Mouse (Mus musculus) heart, embryonic 11.5 days (tissue): ENCODE results near the gene Ucma. TPM values are rescaled to one million over a fixed set of nuclear protein-coding genes. Genes with fewer than 3 reads are reported as not detected.

ENCODE experiments used
- ATAC-seq: fragments of 200-750 bp; cut with Nextera tagmentation; replicated peaks from 2 replicates; pipeline ENCODE4 v1.8.0; 2017; ENCODE audit warnings: moderate library complexity; ENCODE audit not compliant: insufficient number of reproducible peaks, low FRiP score, low TSS enrichment
- H3K27ac ChIP-seq: fragments of 300-500 bp; sonication (generic); 2 replicates; pipeline ENCODE4 v1.5.1; 2014; ENCODE audit warnings: mild to moderate bottlenecking, low read depth, low read length
- H3K27me3 ChIP-seq: fragments of 300-500 bp; sonication (generic); 2 replicates; pipeline ENCODE4 v1.6.1; 2014; ENCODE audit warnings: mild to moderate bottlenecking, low read length, mixed read lengths; ENCODE audit not compliant: control insufficient read depth, insufficient read depth
- H3K36me3 ChIP-seq: fragments of 300-500 bp; sonication (generic); 2 replicates; pipeline ENCODE4 v1.6.1; 2014; ENCODE audit warnings: mild to moderate bottlenecking, low read length, moderate library complexity, mixed read lengths; ENCODE audit not compliant: control insufficient read depth, insufficient read depth
- H3K4me1 ChIP-seq: fragments of 300-500 bp; sonication (generic); 2 replicates; pipeline ENCODE4 v1.6.1; 2014; ENCODE audit warnings: low read length; ENCODE audit not compliant: control insufficient read depth, insufficient read depth
- H3K4me2 ChIP-seq: fragments of 300-500 bp; sonication (generic); 2 replicates; pipeline ENCODE4 v1.6.1; 2014; ENCODE audit warnings: mild to moderate bottlenecking, moderate library complexity
- H3K4me3 ChIP-seq: fragments of 300-500 bp; sonication (generic); 2 replicates; pipeline ENCODE4 v1.5.1; 2014; ENCODE audit warnings: low read depth, low read length
- H3K9ac ChIP-seq: fragments of 300-500 bp; sonication (generic); 2 replicates; pipeline ENCODE4 v1.6.1; 2014; ENCODE audit warnings: mild to moderate bottlenecking, low read depth, low read length, moderate library complexity
- H3K9me3 ChIP-seq: fragments of 300-500 bp; sonication (generic); replicated peaks from 2 replicates; pipeline ENCODE4 v1.6.1; 2016; ENCODE audit warnings: low read length; ENCODE audit not compliant: control insufficient read depth
- WGBS: fragments of 180-500 bp; shearing (Covaris S2); extraction: QIAGEN DNeasy Blood & Tissue Kit; methylation state at CpG from one replicate; pipeline ENCODE4 v1.1.7; 2014; ENCODE audit not compliant: insufficient replicate concordance; 5-methylcytosine and 5-hydroxymethylcytosine counted together
- polyA plus RNA-seq: library from polyadenylated mRNA; unstranded; fragments of >200 nt; fragmentation: Nextera tagmentation; extraction: Ambion mirVana; gene quantifications from 2 replicates; pipeline ENCODE4 v1.2.1, GENCODE M21; 2014

The Ucma gene
- polyA plus RNA-seq, 1 experiment from 2014 or later, result not detected

DNA sequence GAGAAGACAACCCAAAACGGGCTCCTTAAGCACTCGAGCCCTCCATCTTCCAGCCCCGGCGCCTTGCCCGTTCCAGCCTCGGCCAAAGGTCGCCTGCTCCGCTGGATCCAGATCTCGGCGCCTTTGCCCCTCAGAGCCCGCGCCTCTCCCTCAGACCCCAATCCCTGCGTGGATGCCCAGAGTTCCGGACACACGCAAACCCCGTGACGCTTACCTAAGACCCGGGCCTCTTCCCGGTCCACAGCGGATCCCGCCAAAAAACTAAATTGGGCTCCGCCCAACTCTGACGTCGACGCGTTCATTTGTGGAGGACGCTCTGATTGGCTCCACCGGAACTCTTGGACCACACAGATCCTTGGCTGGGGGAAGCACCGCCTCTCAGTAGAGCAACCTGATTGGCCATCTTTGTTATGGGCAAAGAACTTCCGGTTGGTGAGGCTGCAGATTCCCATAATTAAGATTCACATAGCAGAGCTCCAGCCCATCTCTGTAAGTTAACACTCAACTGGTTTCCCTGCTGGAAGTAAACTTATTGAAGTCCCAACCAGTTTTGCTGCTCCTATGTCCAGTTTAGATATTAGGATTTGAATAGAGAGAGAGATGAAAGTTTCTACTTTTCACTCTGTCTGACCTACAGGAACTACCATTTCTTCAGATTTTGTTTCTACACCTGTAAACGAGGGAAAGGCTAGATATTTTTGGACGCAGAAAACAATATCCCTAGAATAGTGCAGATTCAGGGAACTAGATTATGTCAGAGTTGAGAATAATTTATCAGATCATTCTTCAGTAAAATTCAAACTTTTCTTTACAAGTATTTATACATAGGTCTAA lies 36.8 kb downstream of the Ucma start, which contains the start of gene Mcm10:
TSS of gene Mcm10 (minus strand) at position 301 of the 834 bp plus-strand sequence.
- Histone ChIP-seq H3K4me3 (peak within 1 kb of the TSS; percentile 57), H3K9me3 (no peaks in the 10 kb centered on the region), H3K27me3 (no peaks in the 10 kb centered on the region), H3K27ac (no peak within 1 kb of the TSS), H3K36me3 (peaks cover 10% of the 10 kb centered on the region), H3K4me2 (peak within 1 kb of the TSS; percentile 70), H3K9ac (peak within 1 kb of the TSS; percentile 63), H3K4me1 (peaks cover 8% of the 10 kb centered on the region; the same call in 1 of the 2 replicates)
- peak; percentile 100 for ATAC-seq
- 3% methylated on average over 32 of the region's 32 CpGs for WGBS

DNA sequence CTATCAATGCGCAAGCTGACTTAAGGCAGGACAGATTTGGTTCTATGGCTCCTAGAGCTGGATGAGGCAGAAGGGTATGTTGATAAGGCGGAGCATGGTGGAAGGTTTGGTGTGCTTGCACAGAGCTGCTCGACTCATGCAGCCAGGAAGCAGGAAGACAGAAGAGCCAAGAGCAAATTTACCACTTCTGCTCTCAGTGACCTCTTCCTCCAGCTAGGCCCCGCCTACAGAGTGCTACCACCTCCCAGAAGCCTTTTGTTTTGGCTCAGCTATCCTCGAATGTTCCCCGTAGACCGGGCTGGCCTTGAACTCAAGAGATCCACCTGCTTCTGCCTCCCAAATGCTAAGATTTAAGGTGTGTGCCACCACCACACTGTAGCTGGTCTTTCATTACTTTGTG lies 38.7 kb downstream of the Ucma start:
- no peak overlapping the region for H3K27ac ChIP-seq
- no peaks in the 10 kb centered on the region for H3K27me3 ChIP-seq
- WGBS, result 64% methylated on average over 7 of the region's 7 CpGs
- no peaks in the 10 kb centered on the region for H3K9me3 ChIP-seq
- peaks cover 8% of the 10 kb centered on the region; the same call in 1 of the 2 replicates for H3K4me1 ChIP-seq
- no peak overlapping the region for H3K4me2 ChIP-seq
- no peak for ATAC-seq
- no peaks in the 10 kb centered on the region for H3K36me3 ChIP-seq
- no peak overlapping the region for H3K9ac ChIP-seq
- no peak overlapping the region for H3K4me3 ChIP-seq

DNA sequence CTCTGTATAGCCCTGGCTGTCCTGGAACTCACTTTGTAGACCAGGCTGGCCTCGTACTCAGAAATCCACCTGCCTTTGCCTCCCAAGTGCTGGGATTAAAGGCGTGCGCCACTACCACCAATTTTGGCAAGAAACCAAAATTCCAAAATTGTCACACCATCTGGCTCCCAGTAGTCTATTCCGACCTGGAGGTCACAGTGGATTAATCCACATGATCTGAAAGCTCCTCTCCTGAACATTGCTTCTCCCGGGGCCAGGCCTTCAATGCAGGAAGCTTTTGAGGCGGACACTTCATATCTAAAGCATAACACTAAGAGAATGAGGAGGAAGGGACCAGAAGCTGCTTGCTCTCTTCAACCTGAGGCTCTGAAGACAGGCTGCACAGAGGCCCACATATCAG lies 39.6 kb downstream of the Ucma start:
- H3K27me3 ChIP-seq, result no peaks in the 10 kb centered on the region
- H3K9ac ChIP-seq, result no peak overlapping the region
- no peak for ATAC-seq
- H3K9me3 ChIP-seq, result no peaks in the 10 kb centered on the region
- H3K4me1 ChIP-seq, result peaks cover 8% of the 10 kb centered on the region; the same call in 1 of the 2 replicates
- no peaks in the 10 kb centered on the region for H3K36me3 ChIP-seq
- H3K4me3 ChIP-seq, result no peak overlapping the region
- H3K4me2 ChIP-seq, result no peak overlapping the region
- no peak overlapping the region for H3K27ac ChIP-seq
- 82% methylated on average over 6 of the region's 6 CpGs for WGBS

DNA sequence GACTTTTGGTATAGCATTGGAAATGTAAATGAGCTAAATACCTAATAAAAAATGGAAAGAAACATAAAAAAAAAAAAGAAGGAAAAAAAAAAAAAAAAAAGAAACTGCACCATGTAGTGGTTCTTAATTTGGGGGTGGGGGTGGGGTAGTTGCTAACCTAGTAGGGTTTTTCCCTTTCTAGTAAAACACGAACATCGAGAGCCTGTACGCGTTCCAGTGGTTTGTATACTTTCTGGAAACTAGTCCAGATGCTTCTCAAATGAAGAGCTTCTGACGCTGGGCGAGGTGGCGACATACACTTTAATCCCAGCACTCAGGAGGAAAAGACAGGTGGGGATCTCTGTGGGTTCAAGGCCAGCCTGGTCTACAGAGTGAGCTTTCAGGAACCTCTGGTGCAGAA lies 41.0 kb downstream of the Ucma start:
- Histone ChIP-seq H3K36me3 (no peaks in the 10 kb centered on the region), H3K9ac (no peak overlapping the region), H3K27ac (no peak overlapping the region), H3K4me2 (no peak overlapping the region), H3K4me3 (no peak overlapping the region), H3K9me3 (no peaks in the 10 kb centered on the region), H3K4me1 (peaks cover 1% of the 10 kb centered on the region; the same call in 1 of the 2 replicates), H3K27me3 (no peaks in the 10 kb centered on the region)
- no peak for ATAC-seq
- WGBS, result 88% methylated on average over 7 of the region's 7 CpGs

DNA sequence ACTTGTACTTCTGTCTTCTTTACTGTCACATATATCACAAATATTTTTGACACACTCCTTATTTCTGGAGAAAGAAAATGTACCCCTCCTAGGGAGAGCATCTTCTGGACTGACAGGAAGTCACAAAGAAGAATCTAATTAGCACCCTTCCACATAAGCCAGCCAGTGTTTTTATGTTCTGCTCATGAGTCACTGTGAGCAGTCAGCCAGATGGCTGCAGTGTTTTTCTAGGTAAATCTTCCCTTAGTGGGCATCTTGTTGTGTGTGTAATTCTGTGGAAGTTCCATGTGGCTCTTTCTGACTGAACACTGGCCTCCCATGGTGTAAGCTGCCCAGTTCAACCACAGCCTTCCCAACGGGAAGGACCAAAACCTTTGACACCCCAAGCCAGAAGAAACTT lies 43.8 kb downstream of the Ucma start:
- H3K4me1 ChIP-seq, result 0 out of 2 replicates have a peak, but pooled peaks cover 2% of the 10 kb centered on the region
- no peak overlapping the region for H3K4me2 ChIP-seq
- no peak overlapping the region for H3K27ac ChIP-seq
- no peaks in the 10 kb centered on the region for H3K9me3 ChIP-seq
- H3K9ac ChIP-seq, result no peak overlapping the region
- no peak overlapping the region for H3K4me3 ChIP-seq
- H3K27me3 ChIP-seq, result no peaks in the 10 kb centered on the region
- WGBS, result 68% methylated on average over 1 of the region's 1 CpGs
- ATAC-seq, result no peak
- no peaks in the 10 kb centered on the region for H3K36me3 ChIP-seq

DNA sequence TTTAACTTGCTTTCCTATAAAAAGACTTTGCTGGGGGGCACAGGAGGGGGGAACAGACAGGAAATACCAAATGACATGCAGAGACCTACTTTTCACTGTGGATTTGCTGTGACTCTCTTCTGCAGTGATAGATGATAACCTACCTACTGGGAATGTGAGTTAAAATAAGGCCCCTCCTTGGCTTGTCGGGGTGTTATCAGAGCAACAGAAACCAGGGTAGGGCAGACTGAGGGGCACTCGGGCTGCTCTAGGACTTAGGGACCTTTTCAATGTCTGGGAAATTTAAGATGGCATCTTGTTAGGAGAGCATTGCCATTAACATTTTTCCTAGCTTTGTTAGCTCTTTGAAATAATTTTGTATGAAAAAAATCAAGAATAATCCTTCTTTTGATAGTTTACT lies 47.4 kb downstream of the Ucma start:
- Histone ChIP-seq H3K4me2 (no peak overlapping the region), H3K9ac (no peak overlapping the region), H3K36me3 (no peaks in the 10 kb centered on the region), H3K27me3 (no peaks in the 10 kb centered on the region), H3K27ac (no peak overlapping the region), H3K9me3 (no peaks in the 10 kb centered on the region), H3K4me1 (0 out of 2 replicates have a peak, but pooled peaks cover 2% of the 10 kb centered on the region), H3K4me3 (no peak overlapping the region)
- WGBS, result 19% methylated on average over 2 of the region's 2 CpGs
- no peak for ATAC-seq

DNA sequence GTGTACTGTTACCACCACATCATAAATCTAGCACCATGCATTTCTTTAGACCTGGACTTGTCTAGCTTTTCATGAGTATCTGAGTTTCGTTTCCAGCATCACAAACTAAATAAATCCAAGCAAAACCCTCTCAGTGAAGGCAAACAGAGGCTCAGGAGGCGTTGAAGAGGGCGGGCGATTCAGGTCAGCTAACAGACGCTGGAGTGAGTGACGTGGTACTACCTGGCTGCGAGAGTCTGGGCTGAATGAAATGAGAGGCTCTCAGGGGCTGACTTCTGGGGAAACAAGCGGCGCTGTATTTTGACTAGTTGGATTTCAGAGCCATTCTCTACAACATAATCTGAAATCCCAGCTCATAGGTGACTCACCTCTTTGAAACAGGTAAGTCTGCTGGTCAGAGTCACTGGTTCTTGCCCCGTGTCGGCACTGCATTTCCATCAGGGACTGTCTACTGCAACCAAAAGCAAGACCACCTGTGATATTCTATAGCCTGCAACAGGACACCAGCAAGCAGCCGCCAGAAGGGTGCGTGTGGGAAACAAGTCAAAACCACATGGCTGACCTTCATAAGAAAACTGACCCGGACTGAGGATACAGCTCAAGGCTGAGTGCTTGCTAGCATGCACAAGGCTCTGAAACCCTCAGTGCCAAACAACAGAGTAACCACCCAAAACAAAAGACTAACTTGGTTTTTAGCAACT lies 47.9 kb downstream of the Ucma start:
- no peaks in the 10 kb centered on the region for H3K9me3 ChIP-seq
- WGBS, result 75% methylated on average over 14 of the region's 14 CpGs
- 0 out of 2 replicates have a peak, but pooled peaks cover 2% of the 10 kb centered on the region for H3K4me1 ChIP-seq
- no peaks in the 10 kb centered on the region for H3K36me3 ChIP-seq
- H3K27ac ChIP-seq, result no peak overlapping the region
- H3K9ac ChIP-seq, result no peak overlapping the region
- no peak overlapping the region for H3K4me2 ChIP-seq
- H3K4me3 ChIP-seq, result no peak overlapping the region
- no peak for ATAC-seq
- H3K27me3 ChIP-seq, result no peaks in the 10 kb centered on the region

DNA sequence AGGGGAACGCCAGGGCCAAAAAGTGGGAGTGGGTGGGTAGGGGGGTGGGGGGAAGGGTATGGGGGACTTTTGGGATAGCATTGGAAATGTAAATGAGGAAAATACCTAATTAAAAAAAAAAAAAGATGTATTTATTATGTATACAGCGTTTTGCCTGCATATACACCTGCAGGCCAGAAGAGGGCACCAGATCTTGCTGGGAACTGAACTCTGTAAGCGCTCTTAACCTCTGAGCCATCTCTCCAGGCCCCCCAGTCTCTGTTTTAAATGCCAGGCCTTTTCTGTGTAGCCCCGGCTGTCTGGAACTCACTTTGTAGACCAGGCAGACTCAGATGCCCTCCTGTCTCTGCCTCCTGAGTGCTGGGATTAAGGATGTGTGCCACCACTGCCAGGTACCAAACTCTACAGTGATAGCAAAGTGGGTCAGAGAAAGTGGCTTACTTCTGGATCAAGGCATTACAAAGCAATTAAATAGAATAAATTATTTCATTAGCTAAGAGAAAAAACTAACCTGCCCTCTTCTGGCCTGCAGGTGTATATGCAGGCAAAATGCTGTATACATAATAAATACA lies 49.3 kb downstream of the Ucma start:
- 30% methylated on average over 3 of the region's 4 CpGs for WGBS
- no peak for ATAC-seq

More for the DNA sequence above, 49.3 kb downstream of the Ucma start:
- Histone ChIP-seq H3K4me2 (no peak overlapping the region), H3K36me3 (no peaks in the 10 kb centered on the region), H3K9ac (no peak overlapping the region), H3K4me1 (0 out of 2 replicates have a peak, but pooled peaks cover 2% of the 10 kb centered on the region), H3K27me3 (no peaks in the 10 kb centered on the region), H3K27ac (no peak overlapping the region), H3K4me3 (no peak overlapping the region), H3K9me3 (no peaks in the 10 kb centered on the region)
